Mouse (Mus musculus) kidney, embryonic 14.5 days (tissue): ENCODE data around the gene Ubox5. TPM values are rescaled to one million over a fixed set of nuclear protein-coding genes. Genes with fewer than 3 reads are reported as not detected.

ENCODE experiments used
- ATAC-seq: fragments of 200-750 bp; cut with Nextera tagmentation; 2 replicates; pipeline ENCODE4 v1.8.0; 2017; ENCODE audit warnings: moderate number of reproducible peaks, mild to moderate bottlenecking, moderate TSS enrichment, moderate library complexity; ENCODE audit not compliant: low FRiP score, low TSS enrichment
- H3K27ac ChIP-seq: fragments of 300-500 bp; sonication (generic); 2 replicates; pipeline ENCODE4 v1.5.1; 2014; ENCODE audit warnings: low read depth, mild to moderate bottlenecking, low read length, moderate library complexity, mixed read lengths
- H3K27me3 ChIP-seq: fragments of 300-500 bp; sonication (generic); 2 replicates; pipeline ENCODE4 v1.6.1; 2014; ENCODE audit warnings: mild to moderate bottlenecking, low read length; ENCODE audit not compliant: control insufficient read depth, insufficient read depth
- H3K36me3 ChIP-seq: fragments of 300-500 bp; sonication (generic); 2 replicates; pipeline ENCODE4 v1.6.1; 2014; ENCODE audit warnings: low read length, mixed read lengths; ENCODE audit not compliant: control insufficient read depth, insufficient read depth
- H3K4me1 ChIP-seq: fragments of 300-500 bp; sonication (generic); 2 replicates; pipeline ENCODE4 v1.6.1; 2014; ENCODE audit warnings: low read length, mixed read lengths; ENCODE audit not compliant: control insufficient read depth, insufficient read depth
- H3K4me2 ChIP-seq: fragments of 300-500 bp; sonication (generic); replicated peaks from 2 replicates; pipeline ENCODE4 v1.6.1; 2014; ENCODE audit warnings: low read depth, mild to moderate bottlenecking, low read length
- H3K4me3 ChIP-seq: fragments of 300-500 bp; sonication (generic); 2 replicates; pipeline ENCODE4 v1.5.1; 2014; ENCODE audit warnings: mild to moderate bottlenecking, low read length
- H3K9ac ChIP-seq: fragments of 300-500 bp; sonication (generic); 2 replicates; pipeline ENCODE4 v1.6.1; 2014; ENCODE audit warnings: low read depth, mild to moderate bottlenecking, low read length, moderate library complexity
- H3K9me3 ChIP-seq: fragments of 300-500 bp; sonication (generic); 2 replicates; pipeline ENCODE4 v1.6.1; 2016; ENCODE audit warnings: low read length; ENCODE audit not compliant: control insufficient read depth
- WGBS: fragments of 180-500 bp; shearing (Covaris S2); extraction: QIAGEN DNeasy Blood & Tissue Kit; methylation state at CpG from one replicate; pipeline ENCODE4 v1.1.7; 2014; 5-methylcytosine and 5-hydroxymethylcytosine counted together
- polyA plus RNA-seq: library from polyadenylated mRNA; unstranded; fragments of >200 nt; fragmentation: Nextera tagmentation; extraction: Ambion mirVana; gene quantifications from 2 replicates; pipeline ENCODE4 v1.2.1, GENCODE M21; 2014

Gene Ubox5
- polyA plus RNA-seq, 1 experiment from 2014 or later, result 16.2 TPM

- no peaks in the 10 kb centered on the region for H3K9me3 ChIP-seq
- no peak for ATAC-seq
- no peak overlapping the region for H3K4me2 ChIP-seq
- H3K27ac ChIP-seq, result no peak overlapping the region
- no peak overlapping the region for H3K9ac ChIP-seq
- H3K4me1 ChIP-seq, result no peaks in the 10 kb centered on the region
- H3K4me3 ChIP-seq, result no peak overlapping the region
- H3K36me3 ChIP-seq, result peaks cover 17% of the 10 kb centered on the region
- H3K27me3 ChIP-seq, result no peaks in the 10 kb centered on the region
- WGBS, result 70% methylated on average over 4 of the region's 4 CpGs
Measured at GRCm38 (mm10) chr2:130589157-130589556, 40.7 kb downstream of the Ubox5 start.

GRCm38 (mm10) chr2:130588373-130588772 lies 41.5 kb downstream of the Ubox5 start:
- Histone ChIP-seq H3K36me3 (peaks cover 17% of the 10 kb centered on the region), H3K9me3 (no peaks in the 10 kb centered on the region)
- 91% methylated on average over 2 of the region's 2 CpGs for WGBS

DNA sequence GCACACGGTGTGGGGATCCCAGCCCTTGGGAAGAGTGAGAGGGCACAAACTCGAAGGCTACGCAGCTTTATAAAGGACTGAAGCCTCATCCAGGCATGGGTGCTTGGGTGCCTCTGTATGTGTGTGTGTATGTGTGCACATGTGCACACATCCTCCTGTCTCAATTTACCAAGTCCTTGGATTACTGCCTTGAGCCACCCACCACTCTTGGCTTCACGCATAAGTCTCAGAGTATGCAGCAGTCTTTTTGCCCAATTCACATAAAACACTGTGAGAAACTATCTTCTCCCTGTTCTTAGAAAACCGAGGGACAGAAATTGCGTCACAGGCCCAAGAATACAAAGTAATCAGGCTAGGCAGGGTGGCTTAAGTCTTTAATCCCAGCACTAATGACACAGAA lies 43.8 kb downstream of the Ubox5 start:
- WGBS, result 87% methylated on average over 6 of the region's 6 CpGs

More at GRCm38 (mm10) chr2:130588373-130588772, 41.5 kb downstream of the Ubox5 start:
- Histone ChIP-seq H3K9ac (no peak overlapping the region), H3K4me1 (no peaks in the 10 kb centered on the region), H3K27me3 (no peaks in the 10 kb centered on the region), H3K27ac (no peak overlapping the region), H3K4me3 (no peak overlapping the region), H3K4me2 (no peak overlapping the region)
- ATAC-seq, result no peak

DNA sequence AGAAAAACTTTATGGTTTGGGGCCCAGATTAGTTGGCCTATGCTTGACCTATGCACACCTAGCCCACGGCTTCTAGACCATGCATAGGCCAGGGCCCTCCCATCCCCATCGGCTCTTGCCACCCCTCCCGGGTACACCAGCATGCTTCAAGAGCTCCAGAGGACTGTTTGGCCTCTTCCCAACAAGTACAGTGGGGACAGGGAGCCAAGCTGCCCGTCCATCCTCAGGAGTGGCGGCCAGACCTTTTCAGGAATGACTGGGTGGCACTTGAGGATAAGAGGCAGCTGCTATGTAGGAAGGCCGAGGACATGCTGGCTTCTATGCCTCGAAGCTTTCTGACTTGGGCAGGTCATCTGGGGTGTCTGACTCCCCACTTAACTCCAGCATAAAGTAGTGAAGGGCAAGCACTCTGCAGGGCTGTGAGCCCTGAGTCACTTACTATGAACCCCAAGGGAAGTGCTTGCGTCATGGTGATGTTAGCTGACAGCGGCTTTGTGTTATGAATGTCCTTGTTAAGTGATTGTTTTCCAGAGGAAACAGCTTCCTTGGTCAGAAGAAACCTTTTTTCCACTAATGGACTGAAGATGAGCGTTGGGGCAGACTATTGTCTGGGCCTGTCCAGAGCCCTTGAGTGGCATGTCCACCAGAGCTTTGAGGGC lies 45.8 kb downstream of the Ubox5 start:
- no peak overlapping the region for H3K9ac ChIP-seq
- peaks cover 9% of the 10 kb centered on the region; the same call in 1 of the 2 replicates for H3K4me1 ChIP-seq
- no peak overlapping the region for H3K4me2 ChIP-seq
- ATAC-seq, result no peak
- H3K36me3 ChIP-seq, result no peaks in the 10 kb centered on the region
- no peaks in the 10 kb centered on the region for H3K9me3 ChIP-seq
- H3K27ac ChIP-seq, result no peak overlapping the region
- peaks cover 40% of the 10 kb centered on the region for H3K27me3 ChIP-seq
- H3K4me3 ChIP-seq, result no peak overlapping the region
- 77% methylated on average over 10 of the region's 10 CpGs for WGBS

More for the DNA sequence above, 43.8 kb downstream of the Ubox5 start:
- H3K4me3 ChIP-seq, result no peak overlapping the region
- H3K27ac ChIP-seq, result no peak overlapping the region
- H3K4me2 ChIP-seq, result no peak overlapping the region
- 0 out of 2 replicates have a peak, but pooled peaks cover under 1% of the 10 kb centered on the region for H3K4me1 ChIP-seq
- no peak for ATAC-seq
- peaks cover 10% of the 10 kb centered on the region; the same call in 1 of the 2 replicates for H3K36me3 ChIP-seq
- H3K9me3 ChIP-seq, result no peaks in the 10 kb centered on the region
- H3K9ac ChIP-seq, result no peak overlapping the region
- H3K27me3 ChIP-seq, result peaks cover 20% of the 10 kb centered on the region

DNA sequence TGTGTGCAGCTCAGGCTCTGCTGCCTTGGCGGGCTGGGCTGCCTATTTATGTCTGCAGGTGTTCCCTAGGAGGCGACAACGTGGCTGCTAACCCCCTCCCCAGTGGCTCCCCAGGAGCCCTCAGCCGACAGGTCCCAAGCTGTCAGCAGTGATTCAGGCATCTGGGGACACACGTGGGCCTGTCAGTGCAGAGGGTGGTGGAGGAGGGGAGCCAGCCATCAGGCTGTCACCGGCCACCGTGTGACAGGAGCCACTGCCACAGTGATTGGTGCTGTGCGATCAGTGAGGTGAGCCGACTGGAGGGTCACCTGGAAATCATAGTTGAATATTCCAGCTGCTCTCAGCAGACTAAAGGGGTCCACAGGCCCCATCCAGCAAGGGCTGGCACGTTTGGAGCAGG lies 47.3 kb downstream of the Ubox5 start, which contains the start of gene Avp:
Avp (minus strand) TSS at position 3 of the 400 bp plus-strand sequence.
- no peak within 1 kb of the TSS for H3K4me2 ChIP-seq
- H3K27ac ChIP-seq, result no peak within 1 kb of the TSS
- no peak for ATAC-seq
- H3K9me3 ChIP-seq, result no peaks in the 10 kb centered on the region; the same call in 1 of the 2 replicates
- WGBS, result 42% methylated on average over 10 of the region's 10 CpGs
- H3K36me3 ChIP-seq, result no peaks in the 10 kb centered on the region
- H3K27me3 ChIP-seq, result peaks cover 55% of the 10 kb centered on the region
- peaks cover 10% of the 10 kb centered on the region; the same call in 1 of the 2 replicates for H3K4me1 ChIP-seq
- no peak within 1 kb of the TSS for H3K9ac ChIP-seq
- H3K4me3 ChIP-seq, result no peak within 1 kb of the TSS

GRCm38 (mm10) chr2:130581201-130581600 lies 48.6 kb downstream of the Ubox5 start:
- no peak for ATAC-seq
- WGBS, result 3% methylated on average over 16 of the region's 16 CpGs
- no peak overlapping the region for H3K9ac ChIP-seq

GRCm38 (mm10) chr2:130579791-130580190 lies 50.0 kb downstream of the Ubox5 start:
- no peak overlapping the region for H3K9ac ChIP-seq
- H3K4me1 ChIP-seq, result peaks cover 12% of the 10 kb centered on the region; the same call in 1 of the 2 replicates
- H3K36me3 ChIP-seq, result no peaks in the 10 kb centered on the region
- H3K4me2 ChIP-seq, result no peak overlapping the region
- peaks cover 75% of the 10 kb centered on the region for H3K27me3 ChIP-seq
- H3K4me3 ChIP-seq, result no peak overlapping the region
- ATAC-seq, result no peak
- H3K9me3 ChIP-seq, result no peaks in the 10 kb centered on the region; the same call in 1 of the 2 replicates
- H3K27ac ChIP-seq, result no peak overlapping the region
- 7% methylated on average over 8 of the region's 8 CpGs for WGBS

More at GRCm38 (mm10) chr2:130581201-130581600, 48.6 kb downstream of the Ubox5 start:
- Histone ChIP-seq H3K27ac (no peak overlapping the region), H3K36me3 (no peaks in the 10 kb centered on the region), H3K4me3 (peak overlapping the region; percentile 35), H3K27me3 (peaks cover 65% of the 10 kb centered on the region), H3K4me2 (peak overlapping the region; percentile 49), H3K9me3 (no peaks in the 10 kb centered on the region; the same call in 1 of the 2 replicates), H3K4me1 (peaks cover 12% of the 10 kb centered on the region; the same call in 1 of the 2 replicates)

- Histone ChIP-seq H3K27me3 (peaks cover 75% of the 10 kb centered on the region), H3K4me3 (no peak overlapping the region), H3K36me3 (no peaks in the 10 kb centered on the region), H3K4me2 (no peak overlapping the region), H3K9me3 (no peaks in the 10 kb centered on the region; the same call in 1 of the 2 replicates), H3K27ac (no peak overlapping the region), H3K4me1 (peaks cover 12% of the 10 kb centered on the region; the same call in 1 of the 2 replicates), H3K9ac (no peak overlapping the region)
- 10% methylated on average over 11 of the region's 11 CpGs for WGBS
- no peak for ATAC-seq
Measured at GRCm38 (mm10) chr2:130578148-130578547, 51.7 kb downstream of the Ubox5 start.

GRCm38 (mm10) chr2:130577632-130578031 lies 52.2 kb downstream of the Ubox5 start:
- ATAC-seq, result peak; percentile 5; the same call in 1 of the 2 replicates

More at GRCm38 (mm10) chr2:130577632-130578031, 52.2 kb downstream of the Ubox5 start:
- 6% methylated on average over 12 of the region's 12 CpGs for whole genome bisulfite sequencing
- Histone ChIP-seq H3K27me3 (peaks cover 71% of the 10 kb centered on the region), H3K36me3 (no peaks in the 10 kb centered on the region), H3K9me3 (no peaks in the 10 kb centered on the region; the same call in 1 of the 2 replicates), H3K4me2 (0 out of 2 replicates have a peak overlapping the region, but pooled peaks have one; percentile 5), H3K4me1 (peaks cover 12% of the 10 kb centered on the region; the same call in 1 of the 2 replicates), H3K4me3 (no peak overlapping the region), H3K27ac (no peak overlapping the region), H3K9ac (no peak overlapping the region)
